Mouse (Mus musculus): ENCODE measurements at regions not wholly inside any gene's neighbourhood (a gene's known extent, or its start where the extent isn't known, plus 50 kb on each side); places are given as distances from the start of the nearest gene placed in this dataset.

GRCm38 (mm10) chr1:90519284-90520275, 83.2 kb upstream of the Cops8 start:
- TF ChIP-seq POLR2A (IDR thresholded peaks at IDR 0.05; ENCODE audit: borderline replicate concordance, control insufficient read depth, low read depth, low read length) (no peak), CTCF (IDR thresholded peaks at IDR 0.05; ENCODE audit: control insufficient read depth, insufficient read depth, low read length) (no peak)
- no peak overlapping the region for H3K4me3 ChIP-seq (replicated peaks; ENCODE audit: control insufficient read depth, low read depth, low read length)
- 60% methylated on average over 12 of the region's 12 CpGs for WGBS
- H3K4me1 ChIP-seq (ENCODE audit: control insufficient read depth, insufficient read depth, low read length) = no peaks in the 10 kb centered on the region
- no peak overlapping the region for H3K27ac ChIP-seq (ENCODE audit: control insufficient read depth, insufficient read depth, low read depth, low read length, poor library complexity)

GRCm38 (mm10) chr1:90522294-90522693, 80.5 kb upstream of the Cops8 start:
- WGBS = 78% methylated on average over 8 of the region's 8 CpGs
- no peak for TF ChIP-seq CTCF (IDR thresholded peaks at IDR 0.05; ENCODE audit: control insufficient read depth, insufficient read depth, low read length)
- TF ChIP-seq POLR2A (IDR thresholded peaks at IDR 0.05; ENCODE audit: borderline replicate concordance, control insufficient read depth, low read depth, low read length) = no peak
- Histone ChIP-seq H3K27ac (ENCODE audit: control insufficient read depth, insufficient read depth, low read depth, low read length, poor library complexity) (no peak overlapping the region), H3K4me1 (ENCODE audit: control insufficient read depth, insufficient read depth, low read length) (no peaks in the 10 kb centered on the region), H3K4me3 (replicated peaks; ENCODE audit: control insufficient read depth, low read depth, low read length) (no peak overlapping the region)

GRCm38 (mm10) chr1:90524641-90525220, 78.0 kb upstream of the Cops8 start:
- TF ChIP-seq POLR2A (IDR thresholded peaks at IDR 0.05; ENCODE audit: borderline replicate concordance, control insufficient read depth, low read depth, low read length) = no peak
- no peak for TF ChIP-seq CTCF (IDR thresholded peaks at IDR 0.05; ENCODE audit: control insufficient read depth, insufficient read depth, low read length)
- H3K27ac ChIP-seq (ENCODE audit: control insufficient read depth, insufficient read depth, low read depth, low read length, poor library complexity) = no peak overlapping the region
- no peaks in the 10 kb centered on the region for H3K4me1 ChIP-seq (ENCODE audit: control insufficient read depth, insufficient read depth, low read length)
- no peak overlapping the region for H3K4me3 ChIP-seq (replicated peaks; ENCODE audit: control insufficient read depth, low read depth, low read length)
- 31% methylated on average over 3 of the region's 3 CpGs for WGBS

GRCm38 (mm10) chr1:90526311-90526710, 76.5 kb upstream of the Cops8 start:
- Histone ChIP-seq H3K4me3 (replicated peaks; ENCODE audit: control insufficient read depth, low read depth, low read length) (no peak overlapping the region), H3K27ac (ENCODE audit: control insufficient read depth, insufficient read depth, low read depth, low read length, poor library complexity) (no peak overlapping the region), H3K4me1 (ENCODE audit: control insufficient read depth, insufficient read depth, low read length) (no peaks in the 10 kb centered on the region)
- TF ChIP-seq POLR2A (IDR thresholded peaks at IDR 0.05; ENCODE audit: borderline replicate concordance, control insufficient read depth, low read depth, low read length) = no peak
- TF ChIP-seq CTCF (IDR thresholded peaks at IDR 0.05; ENCODE audit: control insufficient read depth, insufficient read depth, low read length) = no peak
- 71% methylated on average over 7 of the region's 7 CpGs for WGBS

- Histone ChIP-seq H3K4me3 (replicated peaks; ENCODE audit: control insufficient read depth, low read depth, low read length) (no peak overlapping the region), H3K27ac (ENCODE audit: control insufficient read depth, insufficient read depth, low read depth, low read length, poor library complexity) (no peak overlapping the region), H3K4me1 (ENCODE audit: control insufficient read depth, insufficient read depth, low read length) (no peaks in the 10 kb centered on the region)
- TF ChIP-seq POLR2A (IDR thresholded peaks at IDR 0.05; ENCODE audit: borderline replicate concordance, control insufficient read depth, low read depth, low read length) (no peak), CTCF (IDR thresholded peaks at IDR 0.05; ENCODE audit: control insufficient read depth, insufficient read depth, low read length) (no peak)
- WGBS = 80% methylated on average over 11 of the region's 11 CpGs
These were observed 74.6 kb upstream of the Cops8 start for GRCm38 (mm10) chr1:90527947-90528717.

- Histone ChIP-seq H3K27ac (ENCODE audit: control insufficient read depth, insufficient read depth, low read depth, low read length, poor library complexity) (no peak overlapping the region), H3K4me1 (ENCODE audit: control insufficient read depth, insufficient read depth, low read length) (no peaks in the 10 kb centered on the region), H3K4me3 (replicated peaks; ENCODE audit: control insufficient read depth, low read depth, low read length) (no peak overlapping the region)
- 91% methylated on average over 6 of the region's 6 CpGs for WGBS
- no peak for TF ChIP-seq POLR2A (IDR thresholded peaks at IDR 0.05; ENCODE audit: borderline replicate concordance, control insufficient read depth, low read depth, low read length)
These were observed 69.3 kb upstream of the Cops8 start for GRCm38 (mm10) chr1:90533481-90533880.

GRCm38 (mm10) chr1:90536105-90536504, 66.7 kb upstream of the Cops8 start:
- Histone ChIP-seq H3K4me3 (replicated peaks; ENCODE audit: control insufficient read depth, low read depth, low read length) (no peak overlapping the region), H3K27ac (ENCODE audit: control insufficient read depth, insufficient read depth, low read depth, low read length, poor library complexity) (no peak overlapping the region), H3K4me1 (ENCODE audit: control insufficient read depth, insufficient read depth, low read length) (no peaks in the 10 kb centered on the region)
- TF ChIP-seq POLR2A (IDR thresholded peaks at IDR 0.05; ENCODE audit: borderline replicate concordance, control insufficient read depth, low read depth, low read length) (no peak), CTCF (IDR thresholded peaks at IDR 0.05; ENCODE audit: control insufficient read depth, insufficient read depth, low read length) (no peak)
